Mouse (Mus musculus): ENCODE measurements around the gene Scfd2. TPM values are rescaled to one million over a fixed set of nuclear protein-coding genes. Genes with fewer than 3 reads are reported as not detected.

Gene Scfd2
- total RNA-seq, 2 experiments from 2014 or later = 27.9 to 29.8 TPM

GRCm38 (mm10) chr5:74206038-74206437 is 325.5 kb downstream of the Scfd2 start:
- no peak for DNase-seq (ENCODE audit: low spot score in 2 of 2)

- DNase-seq (ENCODE audit: low spot score in 2 of 2) = no peak
Measured at GRCm38 (mm10) chr5:74205509-74205908, 326.1 kb downstream of the Scfd2 start.

GRCm38 (mm10) chr5:74204465-74204864 is 327.1 kb downstream of the Scfd2 start:
- no peak for DNase-seq (ENCODE audit: low spot score in 2 of 2)

- no peak for DNase-seq (ENCODE audit: low spot score in 2 of 2)
Measured at GRCm38 (mm10) chr5:74202515-74202914, 329.0 kb downstream of the Scfd2 start.

GRCm38 (mm10) chr5:74201570-74202357 is 329.8 kb downstream of the Scfd2 start:
- no peak for DNase-seq (ENCODE audit: low spot score in 2 of 2)

- no peak for DNase-seq (ENCODE audit: low spot score in 2 of 2)
Measured at GRCm38 (mm10) chr5:74200481-74200880, 331.1 kb downstream of the Scfd2 start.

GRCm38 (mm10) chr5:74199793-74200192 is 331.8 kb downstream of the Scfd2 start:
- DNase-seq (ENCODE audit: low spot score in 2 of 2) = no peak

- no peak for DNase-seq (ENCODE audit: low spot score in 2 of 2)
Measured at GRCm38 (mm10) chr5:74198446-74198845, 333.1 kb downstream of the Scfd2 start.

- no peak for DNase-seq (ENCODE audit: low spot score in 2 of 2)
Measured at GRCm38 (mm10) chr5:74197541-74198330, 333.8 kb downstream of the Scfd2 start.

- no peak for DNase-seq (ENCODE audit: low spot score in 2 of 2)
Measured at GRCm38 (mm10) chr5:74196307-74196618, 335.3 kb downstream of the Scfd2 start.

- DNase-seq (ENCODE audit: low spot score in 2 of 2) = no peak
Measured at GRCm38 (mm10) chr5:74195614-74196306, 335.8 kb downstream of the Scfd2 start.

GRCm38 (mm10) chr5:74194841-74195613 is 336.5 kb downstream of the Scfd2 start, which contains the start of gene Rasl11b:
Gene Rasl11b, plus strand, starts transcription at chr5:74195286.
- DNase-seq (ENCODE audit: low spot score in 2 of 2) = peak; percentile 94 to 97

GRCm38 (mm10) chr5:74194027-74194840 is 337.3 kb downstream of the Scfd2 start:
- DNase-seq (ENCODE audit: low spot score in 2 of 2) = no peak

- DNase-seq (ENCODE audit: low spot score in 2 of 2) = no peak
Measured at GRCm38 (mm10) chr5:74193626-74194025, 337.9 kb downstream of the Scfd2 start.

GRCm38 (mm10) chr5:74193008-74193407 is 338.6 kb downstream of the Scfd2 start:
- no peak for DNase-seq (ENCODE audit: low spot score in 2 of 2)

GRCm38 (mm10) chr5:74190911-74191310 is 340.6 kb downstream of the Scfd2 start:
- DNase-seq (ENCODE audit: low spot score in 2 of 2) = no peak

- DNase-seq (ENCODE audit: low spot score in 2 of 2) = no peak
Measured at GRCm38 (mm10) chr5:74190161-74190491, 341.4 kb downstream of the Scfd2 start.

GRCm38 (mm10) chr5:74189484-74190160 is 341.9 kb downstream of the Scfd2 start:
- no peak for DNase-seq (ENCODE audit: low spot score in 2 of 2)

GRCm38 (mm10) chr5:74188886-74189285 is 342.7 kb downstream of the Scfd2 start:
- no peak for DNase-seq (ENCODE audit: low spot score in 2 of 2)

- no peak for DNase-seq (ENCODE audit: low spot score in 2 of 2)
Measured at GRCm38 (mm10) chr5:74188076-74188475, 343.5 kb downstream of the Scfd2 start.

All from layer of hippocampus, postnatal 10 days (tissue).